ENCODE assay signal across 14 mouse cellular contexts in genomic region chr10:21468421-21468820, GRCm38 (mm10).
"Had no signal": no experiment of that assay in that cellular context is flagged by ENCODE, and none has a peak within 500 bp of the region (broad histone marks: within the 10 kb centered on the region; RNA-seq: fewer than 3 reads in every experiment).

No protein-coding gene starts in this region.

- H3K9me3 ChIP-seq: kidney, embryonic 15.5 days; limb, embryonic 15.5 days; liver, embryonic 12.5 days; midbrain, embryonic 10.5 days; midbrain, embryonic 15.5 days; neural tube, embryonic 12.5 days; stomach, embryonic 15.5 days had no signal

- H3K4me3 ChIP-seq: kidney, embryonic 15.5 days; limb, embryonic 15.5 days; liver, embryonic 12.5 days; midbrain, embryonic 10.5 days; midbrain, embryonic 15.5 days; neural tube, embryonic 12.5 days; stomach, embryonic 15.5 days had no signal

- H3K27ac ChIP-seq: limb, embryonic 15.5 days; liver, embryonic 12.5 days; midbrain, embryonic 10.5 days; midbrain, embryonic 15.5 days; neural tube, embryonic 12.5 days; stomach, embryonic 15.5 days had no signal

- ATAC-seq: liver, embryonic 12.5 days; midbrain, embryonic 15.5 days had no signal

- H3K4me1 ChIP-seq: neural tube, embryonic 12.5 days; stomach, embryonic 15.5 days had no signal

- H3K4me2 ChIP-seq: kidney, embryonic 15.5 days; limb, embryonic 15.5 days; liver, embryonic 12.5 days; lung, embryonic 14.5 days; midbrain, embryonic 15.5 days; neural tube, embryonic 12.5 days; stomach, embryonic 15.5 days had no signal

- H3K36me3 ChIP-seq: kidney, embryonic 15.5 days; limb, embryonic 15.5 days; liver, embryonic 12.5 days; midbrain, embryonic 10.5 days; midbrain, embryonic 15.5 days; neural tube, embryonic 12.5 days; stomach, embryonic 15.5 days had no signal

- H3K27me3 ChIP-seq: kidney, embryonic 15.5 days; midbrain, embryonic 15.5 days; neural tube, embryonic 12.5 days; stomach, embryonic 15.5 days had no signal

- H3K9ac ChIP-seq: kidney, embryonic 15.5 days; limb, embryonic 15.5 days; liver, embryonic 12.5 days; lung, embryonic 14.5 days; midbrain, embryonic 15.5 days; neural tube, embryonic 12.5 days; stomach, embryonic 15.5 days had no signal

- DNase-seq: kidney, postnatal 14 days; left cerebral cortex, postnatal 4 days; lung, embryonic 14.5 days; lung, postnatal 10 days; lung, postnatal 4 days; retina, postnatal 1 day; right cerebral cortex, postnatal 4 days had no signal
